Mouse (Mus musculus) mouse embryonic stem cell (cell line): ENCODE measurements around the gene Efhc1.

Source experiments
- in situ Hi-C, 2 experiments: fragments of 300-500 bp; cut with MboI; formaldehyde crosslinking; loops; 1 replicate in 1 of 2; 3 replicates in 1 of 2; pipeline ENCODE4 v1.14.3; 2019 to 2020; ENCODE audit warnings: low sequenced_read_pairs in 2 of 2, low pct_unique_long_range_greater_than_20kb in 1 of 2, mixed read lengths in 1 of 2; ENCODE audit not compliant: unreplicated experiment in 1 of 2

Efhc1 gene

DNA sequence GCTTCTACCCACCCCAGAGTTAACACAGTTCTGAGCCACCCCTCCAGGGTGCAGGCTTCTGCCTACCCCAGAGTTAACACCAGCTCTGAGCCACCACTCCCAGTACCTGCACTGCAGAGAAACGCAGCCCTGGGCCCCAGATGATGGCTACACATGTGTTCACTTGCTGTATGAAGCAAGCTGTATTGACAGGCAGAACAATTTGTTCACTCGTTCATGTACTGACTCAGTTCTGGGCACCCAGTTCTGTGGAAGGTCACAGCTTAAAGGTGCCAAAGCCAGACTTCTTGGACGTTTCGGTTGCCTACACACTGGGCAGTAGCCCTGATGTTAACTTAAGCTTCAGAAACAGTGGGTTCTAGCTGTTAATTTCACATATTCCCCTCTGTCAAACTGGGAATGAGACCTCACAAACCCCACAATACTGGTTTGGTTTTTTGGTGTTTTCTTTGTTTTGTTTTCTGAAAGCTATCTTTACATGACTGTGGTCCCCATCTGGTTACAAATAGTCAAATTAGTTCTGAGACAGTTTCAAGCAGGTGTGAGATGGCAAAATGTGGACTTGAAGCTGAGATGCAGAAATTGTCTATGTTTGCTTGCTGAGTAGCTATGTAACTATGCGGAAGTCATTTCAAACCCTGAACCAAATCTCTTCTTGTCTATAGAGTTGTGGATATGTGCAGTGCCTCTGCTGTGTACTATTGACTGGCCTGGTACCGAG is 86.6 kb downstream of the Efhc1 start:
- in situ Hi-C loops = no loop called here

DNA sequence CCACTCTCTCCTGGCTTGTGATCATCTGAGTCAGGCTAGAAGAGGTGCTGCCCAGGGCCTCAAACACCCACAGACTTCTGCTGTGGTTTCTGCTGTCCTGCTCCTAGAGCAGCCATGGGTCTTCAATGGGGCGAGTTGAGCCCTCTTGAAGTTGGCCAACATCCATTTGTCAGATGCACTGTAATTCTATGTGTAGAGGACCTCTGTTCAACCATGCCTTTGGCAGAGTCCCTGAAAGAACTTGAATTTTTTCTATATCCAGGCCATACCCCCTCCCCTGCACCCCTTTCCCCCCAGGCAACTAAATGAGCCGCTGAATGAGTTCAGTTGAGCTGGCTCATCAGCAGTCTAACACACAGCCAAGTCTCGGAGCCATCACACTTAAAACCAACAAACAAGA is 88.1 kb downstream of the Efhc1 start:
- in situ Hi-C loops = no loop called here

DNA sequence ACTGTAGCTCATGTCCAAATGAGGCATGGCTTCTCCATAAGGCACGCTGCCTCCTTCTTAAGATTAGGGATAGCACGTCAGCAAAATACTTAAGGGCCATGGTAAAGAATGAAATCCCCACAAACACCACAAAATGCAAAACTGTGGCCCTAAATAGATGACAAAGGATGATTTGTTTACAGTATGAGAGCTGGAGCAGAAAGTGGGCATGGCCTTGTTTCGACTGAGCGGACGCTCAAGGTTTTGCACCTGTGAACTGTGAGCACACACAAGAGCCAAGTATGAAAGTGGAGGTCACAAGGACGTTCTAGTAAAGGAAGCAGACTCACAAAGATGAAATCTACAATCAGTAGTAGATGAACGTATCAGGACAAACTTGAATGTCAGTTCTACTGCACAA is 88.7 kb downstream of the Efhc1 start:
- in situ Hi-C loops = no loop called here
